Mouse (Mus musculus): ENCODE data around the gene Acta1. TPM values are rescaled to one million over a fixed set of nuclear protein-coding genes. Genes with fewer than 3 reads are reported as not detected.
A peak's percentile ranks its signal among the peaks of the same experiment; 100 is the strongest.

The Acta1 gene
- total and polyA plus RNA-seq, 2 experiments from 2014 or later: 149 to 491 TPM

GRCm38 (mm10) chr8:123891271-123891670, 3.3 kb downstream of the Acta1 start:
- no peak overlapping the region for H3K9ac ChIP-seq (replicated peaks; ENCODE audit: low read depth, low read length)
- DNase-seq (ENCODE audit: low spot score) (peak; percentile 46), ATAC-seq (ENCODE audit: insufficient read depth, low read depth) (no peak)
- no peak overlapping the region for H3K27ac ChIP-seq (ENCODE audit: low read depth)
- H3K4me2 ChIP-seq (ENCODE audit: low read depth, low read length): no peak overlapping the region
- H3K4me3 ChIP-seq (ENCODE audit: low read depth, low read length): no peak overlapping the region
- no peaks in the 10 kb centered on the region for H3K36me3 ChIP-seq (replicated peaks; ENCODE audit: control insufficient read depth, insufficient read depth, low read length)
- 2% methylated on average over 11 of the region's 11 CpGs for WGBS
- no peaks in the 10 kb centered on the region for H3K4me1 ChIP-seq (ENCODE audit: control insufficient read depth, insufficient read depth)
- peaks cover 41% of the 10 kb centered on the region for H3K27me3 ChIP-seq (ENCODE audit: control insufficient read depth, insufficient read depth, low read length)
- no peaks in the 10 kb centered on the region for H3K9me3 ChIP-seq (replicated peaks; ENCODE audit: control insufficient read depth, low read length)
- TF ChIP-seq CTCF (IDR thresholded peaks at IDR 0.05; ENCODE audit: low read depth) (no peak), EP300 (IDR thresholded peaks at IDR 0.05; ENCODE audit: low read depth) (no peak)

DNA sequence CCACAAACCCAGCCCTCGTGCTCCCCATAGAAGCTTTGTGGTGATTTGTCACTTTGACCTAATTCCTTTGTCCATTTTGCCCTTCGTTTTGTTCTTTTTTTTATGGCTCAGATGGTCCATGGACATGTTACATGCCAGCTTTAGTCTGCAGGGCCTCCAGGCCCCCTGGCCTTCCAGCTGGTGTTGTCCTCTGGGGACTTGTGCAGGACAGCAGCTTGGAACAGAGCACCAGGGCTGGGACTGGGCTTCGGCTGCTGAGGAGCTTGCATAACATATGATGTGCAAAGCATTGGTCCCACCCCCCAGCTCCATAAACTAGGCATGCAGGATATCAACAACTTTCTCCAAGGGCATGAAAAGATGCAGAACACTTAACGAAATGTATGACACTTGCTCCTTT, 4.8 kb downstream of the Acta1 start:
- 58% methylated on average over 4 of the region's 4 CpGs for WGBS
- H3K9ac ChIP-seq (replicated peaks; ENCODE audit: low read depth, low read length): no peak overlapping the region
- no peaks in the 10 kb centered on the region for H3K9me3 ChIP-seq (replicated peaks; ENCODE audit: control insufficient read depth, low read length)
- no peaks in the 10 kb centered on the region for H3K36me3 ChIP-seq (replicated peaks; ENCODE audit: control insufficient read depth, insufficient read depth, low read length)
- no peak for ATAC-seq (ENCODE audit: insufficient read depth, low read depth)
- H3K4me1 ChIP-seq (ENCODE audit: control insufficient read depth, insufficient read depth): peaks cover under 1% of the 10 kb centered on the region; the same call in 1 of the 2 replicates
- DNase-seq (ENCODE audit: low spot score): no peak
- H3K27ac ChIP-seq (ENCODE audit: low read depth): no peak overlapping the region
- TF ChIP-seq CTCF (IDR thresholded peaks at IDR 0.05; ENCODE audit: low read depth) (no peak), EP300 (IDR thresholded peaks at IDR 0.05; ENCODE audit: low read depth) (no peak)
- peaks cover 38% of the 10 kb centered on the region for H3K27me3 ChIP-seq (ENCODE audit: control insufficient read depth, insufficient read depth, low read length)
- no peak overlapping the region for H3K4me2 ChIP-seq (ENCODE audit: low read depth, low read length)
- H3K4me3 ChIP-seq (ENCODE audit: low read depth, low read length): no peak overlapping the region

GRCm38 (mm10) chr8:123887956-123888355, 6.6 kb downstream of the Acta1 start:
- no peak overlapping the region for H3K9ac ChIP-seq (replicated peaks; ENCODE audit: low read depth, low read length)
- no peak overlapping the region for H3K4me2 ChIP-seq (ENCODE audit: low read depth, low read length)
- H3K27ac ChIP-seq (ENCODE audit: low read depth): no peak overlapping the region
- WGBS: 79% methylated on average over 2 of the region's 2 CpGs
- TF ChIP-seq EP300 (IDR thresholded peaks at IDR 0.05; ENCODE audit: low read depth) (no peak), CTCF (IDR thresholded peaks at IDR 0.05; ENCODE audit: low read depth) (no peak)
- no peak overlapping the region for H3K4me3 ChIP-seq (ENCODE audit: low read depth, low read length)
- ATAC-seq (ENCODE audit: insufficient read depth, low read depth) (no peak), DNase-seq (ENCODE audit: low spot score) (no peak)
- peaks cover 7% of the 10 kb centered on the region; the same call in 1 of the 2 replicates for H3K4me1 ChIP-seq (ENCODE audit: control insufficient read depth, insufficient read depth)
- H3K27me3 ChIP-seq (ENCODE audit: control insufficient read depth, insufficient read depth, low read length): peaks cover 21% of the 10 kb centered on the region
- H3K36me3 ChIP-seq (replicated peaks; ENCODE audit: control insufficient read depth, insufficient read depth, low read length): no peaks in the 10 kb centered on the region
- no peaks in the 10 kb centered on the region for H3K9me3 ChIP-seq (replicated peaks; ENCODE audit: control insufficient read depth, low read length)

GRCm38 (mm10) chr8:123887163-123887562, 7.4 kb downstream of the Acta1 start:
- TF ChIP-seq CTCF (IDR thresholded peaks at IDR 0.05; ENCODE audit: low read depth): no peak
- no peak for TF ChIP-seq EP300 (IDR thresholded peaks at IDR 0.05; ENCODE audit: low read depth)
- no peak overlapping the region for H3K9ac ChIP-seq (replicated peaks; ENCODE audit: low read depth, low read length)
- no peaks in the 10 kb centered on the region for H3K36me3 ChIP-seq (replicated peaks; ENCODE audit: control insufficient read depth, insufficient read depth, low read length)
- 89% methylated on average over 4 of the region's 4 CpGs for WGBS
- no peaks in the 10 kb centered on the region for H3K9me3 ChIP-seq (replicated peaks; ENCODE audit: control insufficient read depth, low read length)
- DNase-seq (ENCODE audit: low spot score) (no peak), ATAC-seq (ENCODE audit: insufficient read depth, low read depth) (no peak)
- H3K27me3 ChIP-seq (ENCODE audit: control insufficient read depth, insufficient read depth, low read length): peaks cover 13% of the 10 kb centered on the region
- H3K4me1 ChIP-seq (ENCODE audit: control insufficient read depth, insufficient read depth): peaks cover 7% of the 10 kb centered on the region; the same call in 1 of the 2 replicates
- no peak overlapping the region for H3K27ac ChIP-seq (ENCODE audit: low read depth)
- H3K4me2 ChIP-seq (ENCODE audit: low read depth, low read length): no peak overlapping the region
- no peak overlapping the region for H3K4me3 ChIP-seq (ENCODE audit: low read depth, low read length)

GRCm38 (mm10) chr8:123884721-123885565, 9.6 kb downstream of the Acta1 start:
- Histone ChIP-seq H3K27me3 (ENCODE audit: control insufficient read depth, insufficient read depth, low read length) (no peaks in the 10 kb centered on the region; the same call in none of the 2 replicates), H3K36me3 (replicated peaks; ENCODE audit: control insufficient read depth, insufficient read depth, low read length) (no peaks in the 10 kb centered on the region), H3K9ac (replicated peaks; ENCODE audit: low read depth, low read length) (no peak overlapping the region), H3K27ac (ENCODE audit: low read depth) (no peak overlapping the region), H3K4me3 (ENCODE audit: low read depth, low read length) (no peak overlapping the region), H3K9me3 (replicated peaks; ENCODE audit: control insufficient read depth, low read length) (no peaks in the 10 kb centered on the region), H3K4me2 (ENCODE audit: low read depth, low read length) (no peak overlapping the region), H3K4me1 (ENCODE audit: control insufficient read depth, insufficient read depth) (peaks cover 7% of the 10 kb centered on the region; the same call in 1 of the 2 replicates)
- TF ChIP-seq EP300 (IDR thresholded peaks at IDR 0.05; ENCODE audit: low read depth) (no peak), CTCF (IDR thresholded peaks at IDR 0.05; ENCODE audit: low read depth) (no peak)
- DNase-seq (ENCODE audit: low spot score) (no peak), ATAC-seq (ENCODE audit: insufficient read depth, low read depth) (peak; percentile 55)
- WGBS: 9% methylated on average over 14 of the region's 14 CpGs

Data from heart, postnatal 0 days (tissue).